Mouse (Mus musculus) pancreas, adult 10 weeks (tissue): ENCODE results near the gene Sema3b. TPM values are rescaled to one million over a fixed set of nuclear protein-coding genes. Genes with fewer than 3 reads are reported as not detected.

Experiments used
- polyA plus RNA-seq: library from polyadenylated mRNA; stranded (reverse); fragments of 350-450 nt; fragmentation: Illumina TruSeq; extraction: RNeasy Lipid Tissue Mini Kit (QIAGEN cat#74804); gene quantifications from one replicate; pipeline ENCODE4 v1.2.3, GENCODE M21; 2015; ENCODE audit warnings: low read depth, low replicate concordance; ENCODE audit not compliant: insufficient read depth

Gene Sema3b
- polyA plus RNA-seq = 2.8 TPM

DNA sequence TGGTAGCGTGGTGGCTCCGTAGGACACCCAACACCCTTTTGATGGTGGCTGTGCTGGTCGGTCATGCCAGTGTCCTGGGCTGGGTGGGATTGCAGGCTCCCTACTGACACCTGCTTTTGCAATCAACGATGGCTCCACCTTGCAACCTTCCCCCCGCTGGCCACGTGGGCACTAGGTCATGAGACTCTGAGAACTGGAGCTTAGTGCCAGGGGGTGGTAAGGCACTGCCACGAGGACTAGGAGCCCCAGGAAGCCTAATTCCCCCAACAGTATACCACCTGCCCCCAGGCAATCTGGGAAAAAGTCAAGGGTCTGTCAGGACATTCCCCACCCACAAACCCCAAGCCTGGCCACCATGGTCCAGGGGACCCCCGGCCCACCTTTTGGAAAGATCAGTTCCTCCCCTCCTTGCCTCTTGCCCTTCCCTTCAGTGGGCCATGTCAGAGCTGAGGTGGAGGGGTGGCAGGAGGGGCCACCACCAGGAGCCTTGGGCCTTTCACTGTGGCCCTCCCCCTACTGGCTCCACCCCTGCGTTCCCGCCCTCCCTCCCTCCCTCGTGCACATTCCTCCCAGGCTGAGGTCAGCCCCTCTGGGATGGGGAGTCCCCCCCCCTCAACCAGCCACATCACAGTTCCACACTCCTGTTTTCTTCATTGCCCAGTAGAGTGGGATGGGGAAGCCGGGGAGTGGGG is at the start of gene Sema3b:
TSS of gene Sema3b (minus strand) at position 489 of the 692 bp plus-strand sequence.

DNA sequence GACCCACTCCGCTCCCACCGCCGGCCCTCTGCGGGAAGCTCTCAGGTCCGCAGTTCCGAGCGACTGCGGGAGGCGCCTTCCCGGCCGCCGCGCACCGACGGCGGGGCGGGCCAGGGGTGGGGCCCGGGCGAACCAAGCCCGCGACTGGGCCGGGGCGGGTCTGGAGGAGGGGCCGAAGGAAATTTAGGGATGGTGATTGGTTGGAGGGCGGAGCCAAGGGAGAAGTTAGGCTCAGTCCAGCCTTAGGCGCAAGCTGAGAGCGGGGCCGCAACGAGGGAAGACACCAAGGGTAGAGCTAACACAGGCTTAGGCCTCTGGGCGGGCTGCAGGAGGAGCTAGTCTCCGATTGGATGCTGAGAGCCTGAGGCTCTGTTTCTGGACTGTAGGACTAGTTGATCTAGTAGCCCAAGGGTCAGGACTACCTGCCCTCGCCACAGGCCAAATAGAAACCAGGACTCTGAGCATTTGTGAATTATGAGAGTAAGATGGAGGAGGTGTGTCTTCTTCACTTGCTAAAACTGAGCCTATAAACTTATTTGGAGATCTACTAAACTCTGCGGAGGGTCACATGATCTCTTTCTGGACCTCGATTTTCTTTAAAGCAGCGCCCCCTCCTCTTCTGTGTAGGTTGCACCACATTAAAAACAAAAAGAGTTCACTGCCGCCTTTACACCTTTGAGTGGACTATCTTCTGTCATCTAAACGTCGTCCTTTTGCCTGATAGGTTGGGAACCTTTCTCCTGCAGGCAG is 26.4 kb upstream of the Sema3b start, which contains the start of gene Gnai2:
TSS of gene Gnai2 (minus strand) at position 89 of the 750 bp plus-strand sequence.

DNA sequence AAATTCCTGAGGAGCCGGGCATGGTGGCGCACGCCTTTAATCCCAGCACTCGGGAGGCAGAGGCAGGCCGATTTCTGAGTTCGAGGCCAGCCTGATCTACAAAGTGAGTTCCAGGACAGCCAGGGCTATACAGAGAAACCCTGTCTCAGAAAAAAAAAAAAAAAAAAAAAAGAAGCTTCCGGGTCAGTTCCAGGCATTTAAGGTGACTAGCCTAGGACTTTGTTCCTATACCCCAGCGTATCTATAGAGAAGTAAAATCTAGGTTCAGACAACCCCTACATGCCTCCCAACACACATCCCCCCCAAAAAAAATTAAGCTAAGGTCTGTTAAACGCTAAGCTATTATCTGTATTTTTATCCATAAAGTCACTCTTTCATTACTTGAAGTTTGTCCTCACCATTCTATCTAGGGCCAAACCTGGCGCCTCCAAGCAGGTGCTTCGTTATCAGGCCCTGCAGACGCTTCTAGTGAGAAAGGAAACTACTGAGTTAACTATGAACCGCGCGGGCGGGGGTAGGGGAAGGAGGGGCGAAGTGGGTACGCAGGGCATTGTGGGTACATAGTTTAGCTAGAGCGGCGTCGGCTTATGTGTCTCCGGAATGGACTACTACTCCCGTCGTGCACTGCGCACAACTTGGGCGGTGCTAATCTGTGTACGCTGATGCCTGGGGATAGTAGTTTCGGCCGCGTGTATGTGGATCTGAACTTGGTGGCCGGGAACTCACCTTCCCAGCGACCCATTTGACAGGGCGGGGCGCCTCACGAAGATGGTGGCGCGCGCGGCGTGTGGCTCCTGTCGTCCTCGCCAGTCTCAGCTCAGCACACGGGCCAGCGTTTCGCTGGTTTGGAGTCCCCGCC is 21.8 kb downstream of the Sema3b start, which contains the start of gene Ifrd2:
TSS of gene Ifrd2 (plus strand) at position 669 of the 859 bp plus-strand sequence.

DNA sequence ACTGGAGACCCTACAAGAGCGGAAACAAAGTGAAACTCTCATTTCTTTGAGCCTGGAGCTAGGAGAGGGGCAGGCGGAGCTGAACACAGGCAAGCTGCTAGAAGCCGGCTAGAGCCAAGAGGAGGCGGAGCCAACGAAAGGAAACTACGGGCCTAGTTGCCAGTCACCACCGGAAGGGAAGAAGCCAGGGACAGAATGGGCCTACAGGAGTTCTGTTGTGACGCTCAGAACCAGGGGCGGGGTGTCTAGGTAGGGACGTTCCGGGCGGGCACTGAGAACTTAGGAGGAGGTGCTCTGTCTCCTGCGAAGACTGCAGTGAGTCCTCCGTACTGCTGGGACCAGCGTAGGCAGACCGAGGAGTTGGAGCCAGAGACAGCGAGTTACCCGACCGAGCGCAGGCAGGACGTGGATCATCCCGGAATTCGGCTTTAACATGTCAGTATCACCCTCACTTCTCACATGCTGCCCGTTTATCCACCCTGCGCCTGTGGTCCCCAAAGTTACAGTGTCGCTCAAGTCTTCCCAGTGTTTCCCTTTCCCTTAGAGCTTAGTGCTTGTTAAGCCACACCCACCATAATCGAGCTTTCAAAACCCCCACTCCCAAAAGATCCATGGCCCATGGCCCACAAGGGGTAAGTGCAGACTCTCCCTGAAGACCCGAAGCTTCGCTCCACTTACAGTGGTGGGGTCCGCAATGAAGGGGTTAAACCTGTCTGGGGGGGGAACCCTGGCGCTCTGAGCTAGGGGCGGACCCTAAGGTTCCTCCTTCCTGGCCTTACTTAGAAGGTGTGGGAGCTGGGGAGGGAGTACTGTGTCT is 28.3 kb downstream of the Sema3b start, which contains the start of gene Hyal3:
TSS of gene Hyal3 (plus strand) at position 318 of the 817 bp plus-strand sequence.

DNA sequence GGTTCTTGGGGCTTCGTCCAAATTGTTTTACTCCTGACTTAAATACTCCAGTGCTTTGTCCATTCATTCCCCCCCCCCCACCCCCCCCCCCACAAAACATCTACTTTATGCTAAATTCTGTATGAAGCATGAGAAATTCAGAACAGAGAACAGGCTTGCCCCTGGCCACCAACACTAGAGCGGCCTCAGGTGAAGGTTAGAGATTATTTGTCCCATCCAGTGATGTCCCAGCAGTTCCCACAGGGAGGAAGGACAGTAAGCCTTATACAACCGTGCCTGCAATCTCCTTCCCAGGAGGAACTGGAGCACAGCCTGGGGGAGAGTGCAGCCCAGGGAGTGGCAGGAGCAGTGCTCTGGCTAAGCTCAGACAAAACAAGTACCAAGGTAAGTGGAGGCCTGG is 30.4 kb downstream of the Sema3b start, which contains the start of gene Naa80:
TSS of gene Naa80 (plus strand) at position 301 of the 400 bp plus-strand sequence.

DNA sequence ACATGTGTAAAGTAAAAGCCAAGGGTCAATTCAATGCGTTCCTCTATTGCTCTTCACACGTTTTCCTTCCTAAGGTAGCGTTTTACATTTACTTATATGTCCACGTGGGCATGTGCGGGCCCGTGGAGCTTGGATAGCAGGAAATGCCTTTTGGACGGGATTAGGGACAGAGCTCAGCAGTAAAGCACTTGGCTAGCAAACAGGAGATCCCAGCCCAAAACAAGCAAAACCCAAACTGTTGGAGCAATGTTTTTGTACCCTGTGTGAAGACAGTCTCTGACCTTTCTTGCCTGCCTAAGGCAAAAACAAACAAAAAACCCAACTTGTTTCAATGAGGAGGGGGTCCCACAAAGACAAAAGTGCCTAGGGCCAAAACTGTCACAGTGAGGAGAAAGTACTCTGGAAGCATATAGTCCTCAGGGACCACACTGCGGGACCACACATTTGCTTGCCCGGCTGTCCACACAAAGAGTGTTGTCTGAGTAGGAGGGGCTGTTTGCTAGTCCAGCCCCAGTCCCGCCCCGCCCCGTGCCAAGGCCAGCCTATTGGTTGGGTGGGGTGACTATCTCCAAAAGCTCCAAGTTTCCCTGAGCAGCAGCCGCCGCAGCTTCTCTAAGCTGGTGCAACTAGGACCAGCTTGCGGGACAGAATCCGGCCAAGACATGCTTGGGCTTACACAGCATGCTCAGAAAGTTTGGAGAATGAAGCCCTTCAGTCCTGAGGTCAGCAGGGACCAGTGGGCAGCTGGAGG is 32.5 kb downstream of the Sema3b start, which contains the start of gene Hyal1:
TSS of gene Hyal1 (plus strand) at position 571 of the 751 bp plus-strand sequence.

DNA sequence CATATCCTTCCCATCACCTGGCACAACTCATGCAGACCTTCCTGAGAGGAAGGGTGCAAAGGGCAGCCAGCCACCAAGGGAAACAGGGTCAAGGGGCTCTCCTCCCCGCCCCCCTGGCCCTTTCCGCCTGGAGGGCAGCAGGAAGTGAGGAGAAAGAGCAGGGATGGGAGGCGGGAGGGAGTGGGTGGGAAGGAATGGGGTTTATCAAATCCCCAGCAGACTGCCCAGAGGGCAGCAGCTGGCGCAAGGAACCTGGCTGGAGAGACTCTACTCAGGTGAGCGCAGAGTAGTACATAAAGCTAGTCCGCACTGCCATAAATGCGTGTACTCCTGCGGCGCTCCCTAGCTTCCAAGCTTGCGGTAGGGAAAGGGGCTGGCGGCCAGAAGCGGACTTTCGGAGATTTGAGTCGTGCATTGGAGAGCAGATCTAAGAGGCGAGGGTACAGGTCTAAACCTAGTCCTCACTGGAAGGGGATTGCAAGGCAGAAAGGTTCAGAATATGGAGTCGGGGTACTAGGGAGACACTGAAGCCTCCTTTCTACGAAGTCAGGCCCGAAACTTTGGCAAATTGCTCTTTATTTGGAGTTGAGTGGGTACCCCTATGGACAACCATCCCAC is 41.2 kb downstream of the Sema3b start, which contains the start of gene Hyal2:
TSS of gene Hyal2 (plus strand) at position 244 of the 618 bp plus-strand sequence.

DNA sequence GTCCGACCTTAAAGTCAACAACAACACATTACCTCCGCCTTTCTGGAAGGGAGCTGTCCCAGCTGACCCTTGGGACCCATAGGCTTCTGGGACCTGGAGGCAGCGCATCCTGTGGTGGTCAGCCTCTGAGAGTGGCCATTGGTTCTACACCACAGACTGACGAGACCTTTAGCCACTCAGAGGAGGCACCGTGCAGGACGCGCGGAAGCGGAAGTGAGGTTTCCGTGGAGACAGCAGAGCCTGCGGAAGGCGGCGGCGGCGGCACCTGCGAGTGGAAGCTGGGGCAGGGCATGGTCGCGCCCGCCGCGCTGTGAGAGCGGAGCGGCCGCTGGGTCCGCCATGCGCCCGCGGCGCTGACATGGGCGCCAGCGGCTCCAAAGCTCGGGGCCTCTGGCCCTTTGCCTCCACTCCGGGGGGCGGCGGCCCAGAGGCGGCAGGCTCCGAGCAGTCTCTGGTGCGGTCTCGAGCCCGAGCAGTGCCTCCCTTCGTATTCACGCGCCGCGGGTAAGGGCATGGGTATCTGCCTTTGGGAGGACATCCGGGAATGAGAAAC is 45.9 kb downstream of the Sema3b start, which contains the start of gene Tusc2:
TSS of gene Tusc2 (plus strand) at position 227 of the 553 bp plus-strand sequence.

DNA sequence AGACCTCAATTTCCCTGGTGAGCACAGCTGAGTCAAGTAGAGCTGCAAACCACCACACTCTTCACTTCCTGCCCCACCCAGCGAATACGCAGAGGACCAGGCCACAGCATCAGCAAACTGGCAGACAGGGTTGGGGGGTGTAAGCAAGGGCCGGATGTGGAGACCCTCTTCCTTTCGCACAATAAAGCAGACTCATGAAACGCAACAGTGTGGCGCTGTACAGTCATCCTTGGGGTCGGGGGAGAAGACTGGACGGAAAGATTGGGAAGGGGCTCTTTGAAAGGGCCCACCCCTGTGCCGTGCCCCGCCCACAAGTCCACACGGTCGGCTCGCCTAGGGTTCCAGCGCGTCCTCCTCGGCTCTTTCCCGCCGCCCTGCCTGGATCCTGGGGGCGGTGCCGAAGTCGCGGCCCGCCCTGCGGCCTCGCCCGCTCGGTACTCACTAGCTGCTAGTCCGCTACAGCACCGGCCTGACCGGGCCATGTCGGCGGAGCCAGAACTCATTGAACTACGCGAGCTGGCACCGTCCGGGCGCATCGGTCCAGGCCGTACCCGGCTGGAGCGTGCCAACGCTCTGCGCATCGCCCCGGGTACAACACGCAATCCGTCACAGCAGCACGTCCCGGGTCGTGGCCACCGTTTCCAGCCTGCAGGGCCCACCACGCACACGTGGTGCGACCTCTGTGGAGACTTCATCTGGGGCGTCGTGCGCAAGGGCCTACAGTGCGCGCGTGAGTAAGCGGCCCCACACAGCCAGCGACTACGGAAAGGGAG is 57.7 kb downstream of the Sema3b start, which contains the start of gene Rassf1:
TSS of gene Rassf1 (plus strand) at position 439 of the 773 bp plus-strand sequence.

Other genes starting within 250 kb of the Sema3b start
- 0.20 TPM for gene Cacna2d2, start 209.6 kb downstream of the Sema3b start, polyA plus RNA-seq
- 6.5 TPM for gene Tmem115, start 75.3 kb downstream of the Sema3b start, polyA plus RNA-seq
- 2.8 TPM for gene Cyb561d2, start 67.0 kb downstream of the Sema3b start, polyA plus RNA-seq
- 5.4 TPM for gene Nprl2, start 67.0 kb downstream of the Sema3b start, polyA plus RNA-seq
- gene Zmynd10, start 61.9 kb downstream of the Sema3b start, polyA plus RNA-seq = not detected
- gene Rassf1, start 57.7 kb downstream of the Sema3b start, polyA plus RNA-seq = 10.7 TPM
- gene Tusc2, start 46.0 kb downstream of the Sema3b start, polyA plus RNA-seq = 11.3 TPM
- gene Hyal2, start 41.3 kb downstream of the Sema3b start, polyA plus RNA-seq = 12.1 TPM
- gene Hyal1, start 32.3 kb downstream of the Sema3b start, polyA plus RNA-seq = 1.7 TPM
- gene Naa80, start 30.3 kb downstream of the Sema3b start, polyA plus RNA-seq = 10.5 TPM
- 0.76 TPM for gene Hyal3, start 28.4 kb downstream of the Sema3b start, polyA plus RNA-seq
- 23.7 TPM for gene Ifrd2, start 21.6 kb downstream of the Sema3b start, polyA plus RNA-seq
- gene Gnai2, start 26.1 kb upstream of the Sema3b start, polyA plus RNA-seq = 76.6 TPM
- 99.2 TPM for gene Slc38a3, start 60.3 kb upstream of the Sema3b start, polyA plus RNA-seq
- gene Gnat1, start 70.5 kb upstream of the Sema3b start, polyA plus RNA-seq = not detected
- gene Sema3f, start 101.2 kb upstream of the Sema3b start, polyA plus RNA-seq = 19.9 TPM
- 36.6 TPM for gene Rbm5, start 161.8 kb upstream of the Sema3b start, polyA plus RNA-seq